Mouse (Mus musculus) kidney, adult 18-20 months (tissue): ENCODE data around the gene Gm7876.
"Not testable (repeated sequence)": the region's sequence is repeated elsewhere in the genome, so short reads cannot be mapped to it uniquely, and the experiment has no call there.

Source experiments
- DNase-seq: peaks from one replicate; pipeline ENCODE4 v3.0.0; 2021

The Gm7876 gene

DNA sequence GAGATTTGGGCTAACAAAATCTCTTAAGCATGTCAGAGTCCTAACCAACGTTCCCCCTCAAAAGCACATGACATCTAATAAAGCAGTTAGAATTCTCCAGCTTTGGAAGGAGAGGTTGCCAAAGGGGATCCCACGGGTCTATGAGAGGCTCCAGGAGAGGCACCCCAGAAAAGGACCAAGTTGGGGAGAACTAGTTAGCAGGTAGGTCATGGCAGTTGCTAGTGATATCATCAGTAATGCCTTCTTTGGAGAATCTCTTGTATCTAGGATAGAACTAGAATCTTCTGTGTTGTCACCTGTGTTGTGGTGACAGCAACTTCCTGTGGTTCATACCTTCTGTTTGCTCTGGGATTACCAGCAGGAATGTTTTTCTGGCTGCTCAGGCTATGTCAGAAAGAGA is at the start of gene Gm7876:
Gene Gm7876 (plus strand): TSS at position 301 of the 400 bp plus-strand sequence.
- DNase-seq, result not testable (repeated sequence)

DNA sequence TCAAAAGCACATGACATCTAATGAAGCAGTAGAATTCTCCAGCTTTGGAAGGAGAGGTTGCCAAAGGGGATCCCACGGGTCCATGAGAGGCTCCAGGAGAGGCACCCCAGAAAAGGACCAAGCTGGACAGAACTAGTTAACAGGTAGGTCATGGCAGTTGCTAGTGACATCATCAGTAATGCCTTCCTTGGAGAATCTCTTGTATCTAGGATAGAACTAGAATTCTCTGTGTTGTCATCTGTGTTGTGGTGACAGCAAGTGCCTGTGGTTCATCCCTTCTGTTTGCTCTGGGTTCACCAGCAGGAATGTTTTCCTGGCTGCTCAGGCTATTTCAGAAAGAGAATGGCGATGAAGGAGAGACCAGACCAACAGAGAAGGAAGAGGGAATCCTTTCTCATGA is 45.1 kb upstream of the Gm7876 start, which contains the start of gene Gm3239:
Gene Gm3239 (plus strand): TSS at position 301 of the 400 bp plus-strand sequence.
- DNase-seq, result not testable (repeated sequence)

- DNase-seq, result not testable (repeated sequence)
Observed at GRCm38 (mm10) chr14:4726038-4726880, 17.2 kb downstream of the Gm7876 start, which contains the start of gene Gm3252. Gm3252 (plus strand) TSS chr14:4726775.
